Mouse (Mus musculus) adrenal gland, adult 18-20 months (tissue): ENCODE data around the gene Gskip. TPM values are rescaled to one million over a fixed set of nuclear protein-coding genes. Genes with fewer than 3 reads are reported as not detected.

Source experiments
- DNase-seq, 2 experiments: peaks; one replicate each; pipeline ENCODE4 v3.0.0; 2021 to 2022; ENCODE audit warnings: low spot score in 2 of 2
- long read RNA-seq, 2 experiments: library from polyadenylated mRNA; stranded (forward); transcript quantifications; one replicate each; pipeline ENCODE4 v2.0.0; 2021
- total RNA-seq, 2 experiments: library from RNA; stranded (reverse); gene quantifications; 1 replicate in 1 of 2; 2 replicates in 1 of 2; pipeline ENCODE4 v1.2.3; 2021

Gskip gene
- total RNA-seq = 10 to 100 TPM; 18.4 to 19.7 TPM
- long read RNA-seq, experiment 1, transcript Gskip-201 (3 exons, 2,720 nt) = major isoform, 13 of 20 reads
- long read RNA-seq, experiment 1, partial matches to known transcripts = 1 of 20 reads
- long read RNA-seq, experiment 1, other reads (novel, unspliced or antisense) = 3 of 20 reads
- long read RNA-seq, experiment 2, transcript Gskip-201 (3 exons, 2,720 nt) = major isoform, 60 of 72 reads
- long read RNA-seq, experiment 2, partial matches to known transcripts = 10 of 72 reads
- long read RNA-seq, experiment 2, other reads (novel, unspliced or antisense) = 1 of 72 reads

GRCm38 (mm10) chr12:105683933-105684901, at the start of gene Gskip:
TSS of gene Gskip (plus strand) at chr12:105684829.
- peak in 1 of 2 experiments; percentile 34 for DNase-seq

- DNase-seq = no peak
Observed at GRCm38 (mm10) chr12:105636551-105636950, 48.1 kb upstream of the Gskip start.

- DNase-seq = no peak
Observed at GRCm38 (mm10) chr12:105637554-105637953, 47.1 kb upstream of the Gskip start.

DNA sequence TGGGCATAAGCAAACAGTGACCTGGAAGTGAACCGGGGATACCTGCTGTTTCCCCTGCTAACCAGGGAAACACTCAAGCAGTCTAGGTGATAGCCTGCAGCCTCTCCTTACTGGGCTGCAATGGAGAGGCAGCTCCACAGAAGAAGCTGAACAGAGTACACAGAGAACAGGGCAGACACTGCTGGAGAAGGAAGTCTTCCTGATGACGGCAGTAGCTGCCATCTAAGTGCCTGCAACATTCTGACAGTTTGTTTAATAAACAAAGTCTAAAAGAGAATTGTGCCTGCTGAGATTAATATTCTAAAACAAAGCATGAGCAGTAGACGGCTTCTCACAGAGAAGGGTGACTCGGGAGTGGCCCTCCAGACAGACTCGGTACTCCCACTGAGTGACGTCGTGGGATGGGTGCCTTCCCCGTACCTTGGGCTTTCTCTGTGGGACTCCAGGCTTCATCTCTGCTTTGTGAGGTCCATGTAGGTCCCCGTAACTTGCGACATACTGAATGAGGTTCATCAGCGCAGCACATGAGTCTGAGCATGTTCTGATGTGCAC, 41.8 kb upstream of the Gskip start:
- DNase-seq = no peak

DNA sequence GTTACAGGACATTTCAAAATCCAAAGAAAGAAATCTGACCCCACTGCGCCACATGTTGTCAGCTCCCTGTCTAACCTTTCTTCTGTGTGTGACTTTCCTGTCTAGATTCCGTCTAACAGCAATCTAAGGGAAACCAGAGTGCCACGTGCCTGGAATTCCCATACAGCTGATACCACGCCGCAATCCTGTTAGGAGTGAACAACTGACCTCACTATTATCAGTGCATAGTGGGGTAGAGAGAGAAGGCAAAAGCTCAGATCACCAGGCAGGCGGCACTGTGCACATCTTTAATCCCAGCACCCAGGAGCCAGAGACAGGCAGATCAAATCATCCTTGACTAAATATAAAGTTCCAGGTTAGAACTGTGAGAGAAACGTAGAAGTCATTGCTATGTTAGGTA, 28.8 kb upstream of the Gskip start:
- no peak for DNase-seq

DNA sequence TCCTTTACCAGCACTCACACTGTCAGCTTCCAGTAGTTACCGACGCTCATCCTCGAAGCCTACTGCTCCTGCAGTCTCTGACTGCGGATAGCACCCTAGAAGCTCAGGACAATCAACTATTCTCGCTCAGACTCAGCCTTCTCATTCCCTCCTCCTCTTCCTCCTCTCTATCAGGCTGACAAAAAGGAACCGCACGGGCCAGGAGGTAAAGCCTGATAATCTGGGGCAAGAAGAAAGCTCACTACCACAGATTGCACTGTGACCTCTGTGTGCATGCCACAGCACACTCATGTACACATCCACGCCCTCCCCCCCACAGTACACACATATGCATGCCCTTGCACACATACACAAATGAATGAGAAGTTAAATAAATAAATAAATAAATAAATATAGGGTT, 8.4 kb upstream of the Gskip start:
- DNase-seq = no peak

GRCm38 (mm10) chr12:105678211-105678610, 6.4 kb upstream of the Gskip start:
- DNase-seq = no peak

DNA sequence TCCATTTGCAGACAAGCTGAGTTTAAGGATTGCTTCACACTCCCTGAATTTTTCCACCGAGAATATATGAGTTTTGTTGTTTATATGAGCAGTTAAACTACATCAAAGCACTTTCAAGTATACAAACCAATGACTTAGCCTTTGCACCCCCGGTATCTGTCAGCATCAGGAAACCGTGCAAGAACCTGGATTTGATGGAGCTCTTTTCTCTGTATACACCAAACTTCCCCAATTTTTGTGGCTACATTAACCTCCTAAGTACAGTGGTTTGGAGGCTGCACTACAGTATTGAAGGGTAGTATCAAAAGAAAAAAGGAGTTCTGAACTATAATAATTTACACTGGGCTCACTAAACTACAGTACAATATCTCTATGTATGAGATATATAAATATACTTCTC, 5.9 kb upstream of the Gskip start:
- no peak for DNase-seq

- peak; percentile 91 to 94 for DNase-seq
Observed at GRCm38 (mm10) chr12:105685001-105685691, 517 bp downstream of the Gskip start, which contains the start of gene Atg2b. TSS of gene Atg2b (minus strand) at chr12:105685211.

DNA sequence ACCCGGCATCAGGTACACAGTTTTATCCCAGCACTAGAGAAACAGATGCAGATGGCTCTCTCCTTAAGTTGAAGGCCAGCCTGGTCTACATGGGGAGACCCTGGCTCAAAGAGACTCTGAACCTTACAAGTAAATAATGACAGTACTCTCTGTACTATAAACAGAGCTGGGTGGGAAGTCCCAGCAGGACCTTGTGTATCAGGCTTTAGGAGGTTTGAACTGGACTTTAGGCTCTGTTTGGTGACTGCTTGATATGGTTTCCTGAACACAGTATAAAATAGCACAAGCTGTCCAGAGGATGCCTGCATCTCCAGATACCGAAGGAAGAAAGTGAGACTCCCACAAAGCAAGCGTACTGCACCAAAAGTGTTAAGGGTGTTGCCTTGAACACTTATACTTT, 2.2 kb downstream of the Gskip start:
- no peak for DNase-seq

GRCm38 (mm10) chr12:105687416-105687815, 2.8 kb downstream of the Gskip start:
- no peak for DNase-seq

DNA sequence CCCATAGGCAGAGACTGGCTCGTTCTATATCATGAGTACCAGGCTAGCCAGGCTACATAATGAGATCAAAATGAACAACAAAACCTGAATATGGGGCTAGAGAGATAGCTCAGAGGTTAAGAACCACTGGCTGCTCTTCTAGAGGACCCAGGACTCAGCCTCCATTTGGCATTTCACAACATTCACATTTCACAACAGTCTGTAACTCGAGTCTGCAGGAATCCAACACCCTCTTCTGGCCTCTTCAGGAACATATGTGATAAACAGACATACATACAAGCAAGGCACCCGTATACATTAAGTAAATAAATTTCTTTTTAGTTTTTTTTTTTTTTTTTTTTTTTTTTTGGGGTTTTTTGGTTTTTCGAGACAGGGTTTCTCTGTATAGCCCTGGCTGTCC, 3.9 kb downstream of the Gskip start:
- DNase-seq = no peak

DNA sequence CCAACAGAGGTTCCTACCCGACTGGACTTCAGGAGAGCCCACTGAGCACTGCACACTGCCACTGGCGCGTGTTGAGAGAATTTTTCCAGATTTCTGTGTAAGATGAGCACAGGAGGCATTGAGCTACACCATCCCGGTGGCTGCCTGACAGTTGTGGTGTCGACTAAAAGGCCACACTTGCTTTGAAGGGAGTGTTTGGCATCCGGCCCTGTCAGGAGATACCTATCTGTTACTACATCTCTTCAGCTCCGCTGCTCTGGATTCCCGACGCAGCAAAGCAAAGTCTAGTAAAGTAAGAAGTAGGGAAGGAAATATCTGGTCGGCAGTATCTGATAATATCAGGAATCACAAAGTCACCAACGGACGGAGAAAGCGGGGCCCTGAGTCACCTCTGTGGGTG, 4.8 kb downstream of the Gskip start:
- no peak for DNase-seq

DNA sequence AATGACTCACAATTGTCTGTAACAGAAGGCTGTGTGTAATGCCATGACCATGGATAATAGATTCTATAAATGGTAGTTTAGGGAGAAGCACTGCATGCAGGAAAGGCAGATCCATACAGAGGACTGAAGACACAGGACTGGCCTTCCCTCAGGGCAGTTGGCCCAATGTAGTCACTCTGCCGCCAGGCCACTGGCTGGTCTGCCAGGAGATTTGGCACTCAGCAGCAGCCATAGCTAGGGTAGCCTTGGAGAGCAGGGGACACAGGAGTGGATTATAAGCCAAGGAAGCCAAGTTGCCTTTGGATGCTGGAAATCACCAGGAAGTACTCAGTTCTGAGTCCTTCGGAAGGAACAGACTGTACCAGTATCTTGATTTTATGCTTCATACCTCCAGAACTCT, 9.4 kb downstream of the Gskip start:
- no peak for DNase-seq

DNA sequence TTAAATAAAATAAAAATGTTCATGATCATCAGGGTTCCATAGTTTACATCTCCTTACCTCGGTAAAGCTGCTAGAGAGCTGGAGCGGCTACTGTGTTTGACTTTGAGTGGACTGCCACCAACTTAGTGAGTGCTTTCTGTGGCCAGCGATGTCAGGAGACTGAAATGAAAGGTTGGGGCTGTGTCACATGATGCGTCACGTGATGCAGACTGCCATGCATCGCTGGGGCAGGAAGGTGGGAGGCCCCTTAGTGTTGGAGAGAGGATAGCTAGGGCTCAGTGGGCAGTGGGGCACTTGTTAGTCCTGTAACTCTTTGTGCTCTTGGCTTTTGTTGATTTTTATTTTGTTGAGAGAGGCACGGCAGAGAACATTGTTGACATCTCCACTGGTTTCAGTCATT, 11.2 kb downstream of the Gskip start:
- no peak for DNase-seq

- DNase-seq = no peak
Observed at GRCm38 (mm10) chr12:105697104-105697780, 12.6 kb downstream of the Gskip start.

DNA sequence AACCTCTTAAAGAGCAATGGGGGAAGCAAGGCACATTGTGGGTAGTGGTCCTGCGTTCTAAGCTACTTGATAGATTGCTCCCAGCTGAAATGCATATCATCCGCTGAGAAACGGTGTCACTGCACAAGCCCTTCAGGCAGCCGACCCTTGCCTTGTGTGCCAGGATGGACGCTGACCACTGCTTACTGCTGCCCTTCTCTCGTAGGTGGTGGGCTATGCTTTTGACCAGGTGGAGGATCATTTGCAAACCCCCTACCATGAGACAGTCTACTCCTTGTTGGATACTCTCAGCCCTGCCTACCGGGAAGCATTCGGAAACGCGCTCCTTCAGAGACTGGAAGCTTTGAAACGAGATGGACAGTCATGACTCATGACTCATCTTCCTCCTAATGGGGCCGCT, 15.8 kb downstream of the Gskip start:
- DNase-seq = no peak

GRCm38 (mm10) chr12:105705799-105706487, 21.3 kb downstream of the Gskip start, which contains the start of gene Ak7:
TSS of gene Ak7 (plus strand) at chr12:105705976.
- peak; percentile 58 to 62 for DNase-seq

DNA sequence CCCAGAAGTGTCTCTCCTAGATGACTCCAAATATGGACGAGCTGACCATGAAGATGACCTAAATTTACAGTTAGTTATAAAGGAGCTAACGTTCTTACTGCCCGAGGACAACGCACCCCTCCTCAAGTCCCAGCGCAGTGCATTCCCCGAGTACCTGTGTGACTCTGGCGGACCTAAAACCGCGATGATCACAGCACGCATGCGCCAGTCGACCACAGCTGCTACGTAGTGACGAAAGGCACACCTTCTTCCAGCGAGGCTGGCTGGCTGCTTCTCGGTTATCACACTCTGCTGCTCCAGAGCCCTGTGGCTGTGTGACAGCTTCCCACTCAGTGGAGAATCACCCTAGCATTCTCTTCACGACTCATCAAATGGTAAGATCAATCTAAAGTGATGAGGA, 34.0 kb downstream of the Gskip start:
- DNase-seq = peak in 1 of 2 experiments; percentile 36

GRCm38 (mm10) chr12:105720196-105720595, 35.6 kb downstream of the Gskip start:
- no peak for DNase-seq
